Mouse (Mus musculus) layer of hippocampus, adult 18-20 months (tissue): Measurements from ENCODE around the gene Zfp652. TPM values are rescaled to one million over a fixed set of nuclear protein-coding genes. Genes with fewer than 3 reads are reported as not detected.

Experiments used
- DNase-seq, 2 experiments: peaks; one replicate each; pipeline ENCODE4 v3.0.0; 2022; ENCODE audit warnings: low spot score in 2 of 2
- total RNA-seq, 2 experiments: library from RNA; stranded (reverse); gene quantifications; 2 replicates each; pipeline ENCODE4 v1.2.3; 2021

Gene Zfp652
- total RNA-seq, 2 experiments from 2014 or later: 45.1 to 50.3 TPM

DNA sequence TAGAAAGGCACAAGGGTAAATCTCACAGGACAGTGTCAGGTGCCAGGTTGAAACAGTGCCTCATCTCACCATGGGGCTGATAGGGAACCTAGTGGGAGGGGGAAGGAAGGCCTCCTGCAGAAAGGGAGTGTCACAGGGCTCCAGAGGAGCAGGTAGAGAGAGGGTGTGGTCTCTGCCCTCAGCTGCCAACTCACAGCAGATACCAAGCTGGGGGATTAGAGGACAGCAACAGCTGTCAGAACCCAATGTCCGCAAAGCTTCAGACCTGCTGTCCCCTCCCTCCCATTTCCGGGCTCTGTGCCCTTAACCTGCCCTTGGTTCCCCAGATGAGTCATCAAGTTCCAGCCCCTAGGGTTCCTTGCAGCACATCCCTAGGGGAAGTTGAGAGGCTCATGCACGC, 93.1 kb downstream of the Zfp652 start:
- no peak for DNase-seq

DNA sequence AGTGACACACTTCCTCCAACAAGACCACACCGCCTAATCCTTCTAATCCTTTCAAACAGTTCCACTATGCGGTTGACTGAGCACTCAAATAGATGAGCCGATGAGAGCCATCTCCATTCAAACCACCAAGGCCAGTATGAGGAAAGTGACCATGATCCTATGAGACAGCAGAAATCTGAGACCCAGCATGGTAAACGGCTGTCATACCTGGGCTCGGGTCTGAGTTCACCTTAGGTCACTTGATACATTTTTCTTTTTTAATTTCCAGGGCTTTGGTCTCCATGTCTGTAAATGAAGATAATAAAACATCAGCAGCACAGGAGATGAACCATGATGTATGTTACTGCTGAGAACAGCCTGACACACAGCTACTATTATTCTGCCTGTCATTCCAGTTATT, 95.4 kb downstream of the Zfp652 start:
- DNase-seq: no peak

DNA sequence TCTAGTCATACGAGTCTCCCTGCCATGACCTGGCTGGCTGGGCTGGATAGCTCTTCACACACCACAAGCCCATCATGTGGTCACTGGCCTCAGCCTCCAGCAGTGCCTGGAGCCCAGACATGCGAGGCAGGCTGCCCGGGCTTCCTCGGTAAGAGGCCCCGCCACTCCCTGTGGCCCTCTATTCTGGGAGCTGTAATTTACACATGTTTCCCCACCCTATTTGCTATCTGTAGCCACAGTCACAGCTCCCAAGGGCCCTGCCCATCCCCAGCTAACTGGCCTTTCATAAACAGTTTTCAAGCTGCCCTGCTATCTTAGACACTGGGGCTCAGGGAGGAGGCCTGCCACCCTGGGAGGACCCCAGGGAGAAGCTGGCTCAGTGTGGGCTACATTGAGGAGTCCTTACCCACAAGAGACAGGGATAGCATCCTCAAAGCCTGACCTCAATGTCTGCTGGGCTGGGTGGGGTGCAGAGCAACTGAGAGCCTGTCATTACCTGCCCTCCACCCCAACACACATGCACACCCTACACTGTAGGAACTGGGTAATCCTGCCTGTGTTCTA, 96.1 kb downstream of the Zfp652 start:
- no peak for DNase-seq

DNA sequence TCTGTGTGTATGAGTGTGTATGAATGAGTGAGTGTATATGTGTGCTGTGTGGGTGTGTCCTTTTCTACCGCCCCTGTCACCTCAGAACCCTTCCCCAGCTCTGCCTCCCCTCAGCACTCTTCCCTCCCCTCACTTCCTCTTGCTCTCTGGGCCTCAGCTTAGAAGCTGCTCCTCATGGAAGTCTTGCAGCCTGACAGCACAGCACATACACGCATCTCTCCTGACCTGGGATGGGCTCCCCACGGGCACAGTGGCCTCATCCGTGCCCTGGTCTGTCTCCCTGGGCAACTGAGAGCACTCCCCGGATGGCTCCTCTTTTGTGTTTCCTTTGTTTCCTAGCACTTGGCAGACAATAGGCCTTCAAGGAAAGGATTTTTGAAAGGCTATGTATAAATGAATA, 97.1 kb downstream of the Zfp652 start:
- no peak for DNase-seq

DNA sequence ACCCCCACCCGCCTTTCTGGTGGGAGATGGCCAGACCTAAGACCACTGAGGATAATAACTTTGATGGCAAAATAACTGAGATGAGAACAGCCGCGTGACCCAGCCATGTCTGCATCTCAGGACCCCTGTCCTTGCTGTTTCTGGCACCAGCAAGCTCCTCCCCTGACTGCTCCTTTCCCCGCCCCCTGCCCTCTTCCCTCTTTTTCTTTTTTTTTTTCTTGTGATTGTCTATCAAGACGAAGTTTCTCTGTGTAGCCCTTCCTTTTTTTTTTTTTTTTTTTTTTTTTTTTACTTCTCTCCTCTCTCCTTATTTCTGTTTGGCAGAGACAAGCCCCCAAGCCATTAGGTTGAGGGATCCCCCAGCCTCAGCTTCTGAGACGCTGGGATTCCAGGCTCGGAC, 98.4 kb downstream of the Zfp652 start:
- no peak for DNase-seq

DNA sequence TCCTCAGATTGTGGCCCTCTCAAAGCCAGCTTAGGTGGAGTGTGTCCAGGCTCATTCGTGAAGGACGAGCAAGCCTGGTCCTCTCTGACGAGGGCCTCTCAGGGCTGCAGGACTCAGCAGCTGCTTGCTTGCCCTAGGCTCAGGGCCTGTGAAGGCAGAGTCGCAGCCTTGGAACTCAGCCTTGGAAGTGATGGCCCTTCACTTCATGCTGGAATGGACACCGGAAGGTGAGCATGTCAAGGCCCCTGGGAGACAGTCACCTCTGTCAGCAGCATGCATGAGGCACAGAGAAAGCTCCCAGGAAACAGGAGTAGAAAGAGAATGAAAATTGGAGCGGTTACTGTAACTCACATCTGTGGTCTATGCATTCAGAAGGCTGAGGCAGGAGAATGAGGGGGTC, 99.3 kb downstream of the Zfp652 start:
- DNase-seq: no peak

DNA sequence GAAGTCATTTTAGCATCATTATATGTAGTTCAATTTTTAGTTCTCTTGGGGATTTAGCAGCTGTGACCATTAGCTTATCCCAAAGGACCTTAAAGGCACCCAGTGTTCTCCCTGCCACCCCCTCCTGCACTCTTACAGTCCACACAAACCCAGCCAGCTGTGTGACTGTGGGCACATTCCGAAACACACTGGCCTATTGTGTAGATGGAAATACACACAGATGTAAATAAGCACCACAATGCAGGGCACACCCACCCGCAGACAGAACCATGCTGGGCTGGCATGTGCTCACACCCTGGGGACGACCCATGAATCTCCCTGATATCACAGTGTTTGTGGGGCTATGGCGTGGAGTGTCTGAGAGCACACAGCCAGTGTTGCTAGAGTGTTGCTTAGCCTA, 99.8 kb downstream of the Zfp652 start:
- DNase-seq: peak in 1 of 2 experiments; percentile 42

DNA sequence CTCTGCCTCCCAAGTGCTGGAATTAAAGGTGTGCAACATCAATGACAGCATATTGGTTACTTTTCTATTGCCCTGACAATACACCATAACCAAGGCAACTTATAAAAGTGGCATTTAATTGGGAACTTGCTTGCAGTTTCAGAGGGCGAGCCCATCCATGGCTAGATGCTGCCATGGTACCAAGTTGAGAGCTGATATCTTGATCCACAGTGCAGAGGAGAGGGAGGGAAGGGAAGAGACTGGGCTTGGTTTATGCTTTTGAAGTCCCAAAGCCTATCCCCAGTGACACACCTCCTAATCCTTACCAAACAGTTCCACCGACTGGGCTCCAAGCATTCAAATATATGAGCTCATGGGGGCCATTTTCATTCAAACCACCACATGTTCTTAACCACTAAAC, 101.6 kb downstream of the Zfp652 start:
- no peak for DNase-seq

DNA sequence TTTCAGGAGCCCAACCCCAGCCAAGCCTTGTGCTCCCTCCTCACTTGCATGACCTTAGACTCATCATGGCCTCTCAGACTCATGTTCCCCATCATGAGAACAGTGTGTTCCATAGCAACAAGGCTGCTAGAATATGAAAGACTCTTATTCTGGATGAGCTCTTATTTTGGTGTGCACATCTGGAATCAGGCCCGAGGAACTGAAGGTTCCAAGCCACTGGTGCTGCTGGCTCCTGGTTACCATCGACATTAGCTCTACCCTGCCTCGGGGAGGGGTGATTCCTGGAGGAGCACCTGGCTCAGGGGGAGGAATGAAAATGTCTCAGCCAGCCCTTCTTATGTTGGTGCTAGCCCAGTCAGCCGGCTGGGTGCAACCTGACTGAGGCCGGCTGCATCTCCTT, 102.4 kb downstream of the Zfp652 start:
- DNase-seq: no peak

DNA sequence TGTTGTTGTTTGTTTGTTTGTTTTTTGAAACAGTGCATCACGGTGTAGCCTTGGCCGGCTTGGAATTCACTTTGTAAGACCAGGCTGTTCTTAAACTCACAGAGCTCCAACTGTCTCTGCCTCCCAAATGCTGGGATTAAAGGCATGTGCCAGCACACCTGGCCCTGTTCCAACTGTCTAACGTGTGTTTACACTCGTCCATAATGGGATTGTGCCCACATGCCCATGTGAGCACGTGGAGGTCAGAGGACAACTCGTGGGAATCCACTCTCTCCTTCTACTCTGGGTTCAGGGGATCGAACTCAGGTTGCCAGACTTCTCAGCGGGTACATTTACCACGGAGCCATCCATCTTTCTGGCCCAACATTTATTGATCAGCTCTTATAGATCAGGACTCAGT, 102.9 kb downstream of the Zfp652 start:
- no peak for DNase-seq

DNA sequence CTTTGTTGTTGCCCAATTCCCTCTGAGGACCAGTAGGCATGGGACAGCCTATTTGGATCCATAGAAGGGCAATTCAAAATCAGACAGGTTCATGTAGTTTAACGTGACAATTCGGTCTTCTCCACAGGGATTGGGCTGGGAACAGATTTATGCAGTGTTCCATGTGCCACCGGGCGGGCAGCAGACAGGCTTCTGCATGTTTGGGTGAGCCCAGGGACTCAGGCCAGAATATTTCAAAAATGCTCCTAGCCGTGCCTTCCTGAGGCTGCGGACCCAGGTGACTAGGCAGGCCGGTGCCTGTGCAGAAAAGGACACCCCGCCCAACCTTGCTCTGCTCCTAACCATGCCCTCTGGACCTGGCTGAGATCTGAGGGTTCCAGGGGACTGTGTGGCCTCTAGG, 106.7 kb downstream of the Zfp652 start:
- no peak for DNase-seq

DNA sequence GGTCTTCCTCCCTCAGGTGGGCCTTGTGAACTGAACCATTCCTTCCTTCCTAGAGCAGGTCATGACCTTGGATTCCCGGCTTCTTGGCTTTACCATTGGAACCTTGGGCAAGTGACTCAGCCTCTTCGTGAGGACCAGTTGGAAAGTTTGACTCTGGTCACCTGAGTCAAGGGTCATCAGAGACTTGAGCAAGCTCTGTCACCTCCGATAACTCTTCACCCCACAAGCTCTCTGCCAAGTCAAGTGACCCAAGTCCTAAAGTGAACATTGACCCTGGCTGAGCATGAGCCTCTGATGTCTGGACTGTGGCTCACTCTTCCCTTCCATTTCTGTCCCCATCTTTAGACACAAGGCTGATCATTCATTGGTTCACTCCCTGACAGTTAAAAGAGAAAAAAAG, 109.0 kb downstream of the Zfp652 start:
- no peak for DNase-seq

DNA sequence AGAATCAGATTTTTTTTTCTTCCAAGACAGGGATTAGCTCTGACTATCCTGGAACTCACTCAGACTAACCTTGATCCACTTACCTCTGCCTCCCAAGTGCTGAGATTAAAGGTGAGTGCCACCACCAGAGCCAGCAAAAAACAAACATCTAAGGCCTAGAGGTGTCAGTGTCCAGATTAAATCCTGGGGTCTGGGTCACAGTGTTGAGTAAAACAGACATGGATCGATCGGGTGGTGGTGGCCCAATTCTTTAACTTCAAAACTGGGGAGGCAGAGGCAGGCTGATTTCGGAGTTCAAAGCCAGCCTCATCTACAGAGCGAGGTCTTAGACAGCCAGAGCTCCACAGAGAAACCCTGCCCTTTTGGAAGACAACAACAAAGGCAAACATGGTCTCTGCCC, 110.0 kb downstream of the Zfp652 start:
- no peak for DNase-seq

DNA sequence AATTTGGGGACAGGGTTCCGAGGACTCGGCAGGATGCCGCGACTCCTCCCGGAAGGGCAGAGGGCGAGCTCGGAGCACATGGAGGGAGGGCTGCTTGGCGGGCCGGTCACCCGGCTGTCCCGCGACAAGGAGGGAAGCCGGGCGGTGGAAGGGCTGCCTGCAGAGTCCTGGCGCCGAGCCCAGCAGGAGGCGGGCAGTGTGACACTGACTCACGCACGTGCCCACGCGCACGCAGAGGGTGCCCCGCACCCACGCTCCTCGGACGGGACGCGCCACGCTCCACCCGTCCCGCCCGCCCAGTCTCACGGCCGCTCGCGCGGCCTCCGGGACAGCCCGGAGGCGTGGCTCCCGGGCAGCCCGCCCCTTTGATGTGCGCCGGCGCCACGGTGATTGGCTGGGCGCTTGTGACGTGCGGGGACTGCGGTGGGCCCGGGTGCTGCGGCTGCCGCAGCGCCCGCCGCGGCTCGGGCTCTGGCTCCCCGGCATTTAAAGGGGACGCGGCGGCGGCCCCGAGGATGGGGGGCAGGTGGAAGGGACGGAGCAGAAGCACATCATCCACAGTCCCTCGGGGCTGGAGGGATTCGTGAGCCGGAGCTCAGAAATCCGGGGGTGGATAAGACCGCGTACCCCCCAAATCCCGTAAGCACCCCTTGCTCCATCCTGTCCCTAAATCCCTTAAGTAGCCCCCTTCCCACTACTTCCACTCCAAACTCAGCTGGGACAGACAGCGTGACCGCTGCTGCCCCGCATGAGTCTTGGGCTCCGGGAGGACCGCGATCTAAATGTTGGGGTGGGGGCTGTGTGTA, 111.8 kb downstream of the Zfp652 start, which contains the start of gene Phospho1:
TSS of gene Phospho1 (plus strand) at position 429 of the 806 bp plus-strand sequence.
- DNase-seq: peak; percentile 85 to 90

DNA sequence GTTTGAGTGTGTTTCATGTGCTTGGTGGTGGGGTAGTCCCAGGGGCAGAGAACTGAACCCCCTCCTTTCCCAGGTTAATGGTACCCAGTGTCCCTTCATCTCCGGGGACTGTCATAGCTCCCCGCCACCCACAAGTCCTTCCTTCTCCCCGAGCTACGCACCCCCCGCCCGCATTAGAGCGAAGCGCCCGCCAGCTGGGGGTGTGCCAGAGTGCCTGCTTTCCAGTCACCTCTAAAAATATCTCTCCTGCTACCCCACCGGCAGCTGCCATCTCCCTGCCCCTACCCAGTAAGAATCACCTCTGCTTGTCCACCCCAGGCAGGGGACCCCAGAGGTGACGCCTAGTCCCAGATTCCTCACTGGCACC, 112.4 kb downstream of the Zfp652 start:
- peak; percentile 41 to 50 for DNase-seq

DNA sequence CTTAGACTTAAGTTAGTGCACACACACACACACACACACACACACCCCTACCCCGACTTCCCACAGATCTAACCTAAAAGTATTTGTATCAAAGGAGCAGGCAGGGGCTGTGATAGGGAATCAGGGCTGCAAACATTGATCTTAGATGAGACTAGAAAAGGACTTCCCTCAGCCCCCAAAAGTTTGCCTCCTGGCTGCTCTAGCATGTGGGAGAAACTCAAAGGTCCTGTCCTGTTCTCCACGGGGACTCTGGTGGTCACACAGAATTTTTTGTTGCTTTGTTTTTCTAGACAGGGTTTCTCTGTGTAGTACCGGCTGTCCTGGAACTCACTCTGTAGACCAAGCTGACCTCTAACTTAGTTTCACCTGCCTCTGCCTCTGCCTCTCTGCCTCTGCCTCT, 113.2 kb downstream of the Zfp652 start:
- DNase-seq: no peak

DNA sequence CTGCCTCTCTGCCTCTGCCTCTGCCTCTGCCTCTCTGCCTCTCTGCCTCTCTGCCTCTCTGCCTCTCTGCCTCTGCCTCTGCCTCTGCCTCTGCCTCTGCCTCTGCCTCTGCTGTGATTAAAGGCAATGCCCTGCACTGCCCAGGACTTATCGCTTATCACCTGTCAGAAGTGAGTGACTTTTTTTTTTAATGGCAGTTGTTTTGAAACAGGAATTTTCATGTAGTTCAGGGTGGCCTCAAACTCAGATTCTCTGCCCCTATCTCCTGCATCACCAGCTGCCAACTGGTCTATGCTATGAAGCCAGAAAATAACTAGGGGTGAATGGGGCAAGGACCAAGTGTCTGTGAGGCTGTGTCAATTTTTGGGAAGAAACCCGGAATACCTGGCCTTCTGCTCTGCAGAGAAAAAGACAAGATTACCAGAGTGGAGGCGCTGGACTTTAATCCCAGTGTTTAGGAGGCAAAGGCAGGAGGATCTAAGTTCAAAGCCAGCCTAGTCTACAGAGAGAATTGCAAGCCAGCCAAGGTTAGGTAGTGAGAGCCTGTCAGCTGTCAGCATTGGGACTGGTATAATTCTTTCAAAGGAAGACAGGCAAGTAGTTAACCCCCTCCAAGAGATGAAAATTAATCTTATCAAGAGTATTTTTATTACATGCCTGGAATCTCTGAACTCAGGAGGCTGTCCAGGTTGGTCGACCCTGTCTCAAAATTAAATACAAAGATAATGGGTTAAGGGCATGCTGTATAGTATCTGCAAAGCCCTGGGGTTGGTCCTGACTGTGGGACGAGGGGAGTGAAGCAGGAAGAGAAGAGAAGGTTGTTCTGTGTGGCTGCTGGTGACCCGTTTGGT, 114.1 kb downstream of the Zfp652 start:
- DNase-seq: no peak

DNA sequence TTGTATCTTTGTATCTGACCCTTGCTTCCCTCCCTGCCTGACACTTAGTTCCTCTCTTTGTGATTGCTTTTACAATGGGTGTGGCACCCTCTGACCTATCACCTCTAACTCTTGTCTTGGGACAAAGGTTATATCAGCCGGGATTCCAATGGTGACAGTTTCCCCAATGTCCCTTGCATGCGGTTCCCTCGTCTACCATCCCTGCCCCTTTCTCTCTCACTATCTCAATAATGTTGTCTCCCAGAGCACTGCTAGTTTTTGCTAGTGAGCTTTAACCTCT, 114.6 kb downstream of the Zfp652 start:
- no peak for DNase-seq

DNA sequence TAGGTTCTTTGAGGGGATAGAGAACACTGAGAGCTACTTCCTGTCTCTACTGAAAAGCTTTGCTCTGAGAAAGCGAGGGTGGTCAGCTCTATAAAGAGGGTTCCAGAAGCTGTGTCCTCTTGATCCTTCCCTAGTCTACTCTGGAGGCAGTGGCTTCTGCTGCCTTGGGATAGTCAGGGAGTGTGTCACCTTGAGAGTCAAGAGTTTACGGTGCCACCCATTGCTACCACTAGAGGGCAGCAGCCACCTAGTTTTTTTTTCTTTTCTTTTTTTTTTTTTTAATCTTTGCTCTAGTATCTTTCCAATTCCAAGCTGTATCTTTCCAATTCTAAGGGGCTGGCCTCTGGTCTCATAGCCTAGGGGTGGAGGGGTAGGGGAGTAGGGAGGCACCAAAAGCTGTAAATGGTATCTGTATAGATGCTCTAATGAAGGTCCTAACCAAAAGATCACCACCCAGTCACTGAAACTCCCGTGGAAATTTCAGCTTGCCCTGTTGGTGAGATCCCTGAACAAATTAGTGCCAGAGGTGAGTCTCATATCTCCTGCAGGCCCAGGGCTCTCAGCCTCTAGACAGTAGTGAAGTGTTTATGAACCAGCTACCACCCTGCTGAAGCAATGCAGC, 115.1 kb downstream of the Zfp652 start:
- peak in 1 of 2 experiments; percentile 81 for DNase-seq

DNA sequence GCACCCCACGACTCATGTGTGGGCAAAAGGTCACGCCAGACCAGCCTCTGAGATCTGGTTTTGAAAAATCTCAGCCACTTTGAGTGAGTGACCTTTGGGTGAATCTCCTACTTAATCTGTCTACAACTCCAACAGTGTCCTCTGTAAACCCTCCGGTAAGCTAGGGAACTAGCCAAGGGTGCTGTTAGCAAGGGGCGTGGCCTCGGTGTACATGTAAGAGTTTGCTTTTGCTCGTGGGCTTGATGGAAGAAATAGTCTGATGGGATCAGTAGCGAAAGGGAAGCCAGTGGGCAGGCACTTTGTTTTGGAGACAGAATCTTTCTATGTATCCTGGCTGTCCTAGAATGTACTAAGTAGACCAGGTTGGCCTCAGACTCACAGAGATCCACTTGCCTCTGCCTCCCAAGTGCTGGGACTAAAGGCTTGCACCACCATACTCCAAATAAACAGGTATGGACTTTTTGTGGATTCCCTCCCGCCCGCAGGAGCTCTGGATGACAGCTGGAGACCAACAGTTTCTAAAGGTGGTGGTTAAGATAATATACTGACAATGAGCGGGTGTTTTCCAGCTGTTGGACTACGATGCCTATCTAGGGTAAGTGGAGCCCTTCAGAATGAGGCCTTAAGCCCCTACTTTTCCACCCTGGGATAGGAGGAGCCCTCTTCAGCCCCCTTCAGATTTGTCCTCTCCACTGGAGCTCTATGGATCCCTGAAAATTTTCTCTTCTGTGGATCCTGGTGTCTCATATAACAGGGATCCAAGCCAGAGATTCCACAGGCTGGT, 115.9 kb downstream of the Zfp652 start:
- DNase-seq: no peak

DNA sequence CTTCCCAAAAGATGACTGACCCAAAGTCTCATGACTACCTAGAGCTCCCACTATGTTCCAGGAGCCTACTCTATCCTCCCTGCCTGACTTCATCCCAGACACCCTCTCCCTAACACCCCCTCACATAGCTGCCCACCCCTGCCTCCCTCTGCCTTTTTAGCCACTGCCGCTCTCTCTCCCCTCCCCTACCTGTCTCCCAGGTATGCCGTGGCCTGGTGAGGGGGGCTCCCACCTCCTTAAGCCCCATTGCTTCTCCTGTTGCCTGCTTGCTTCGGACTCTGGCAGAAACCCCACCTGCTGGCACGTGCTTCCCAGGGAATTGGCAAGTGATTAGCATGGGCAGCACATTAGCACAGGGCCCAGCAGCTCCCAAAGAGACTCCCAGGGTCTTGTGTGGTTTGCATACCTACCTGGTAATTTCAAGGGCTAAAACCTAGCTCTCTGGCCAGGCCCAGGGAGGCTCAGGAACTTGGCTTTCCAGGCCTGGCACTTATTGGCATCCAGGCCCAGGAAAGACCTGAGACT, 117.1 kb downstream of the Zfp652 start:
- no peak for DNase-seq
